Mouse (Mus musculus) liver (tissue): ENCODE measurements around the gene Lgr5.

Experiments used
- DNase-seq: peaks from one replicate; pipeline ENCODE4 v3.0.0-alpha.2; 2020; ENCODE audit warnings: mixed read lengths

Lgr5 gene

DNA sequence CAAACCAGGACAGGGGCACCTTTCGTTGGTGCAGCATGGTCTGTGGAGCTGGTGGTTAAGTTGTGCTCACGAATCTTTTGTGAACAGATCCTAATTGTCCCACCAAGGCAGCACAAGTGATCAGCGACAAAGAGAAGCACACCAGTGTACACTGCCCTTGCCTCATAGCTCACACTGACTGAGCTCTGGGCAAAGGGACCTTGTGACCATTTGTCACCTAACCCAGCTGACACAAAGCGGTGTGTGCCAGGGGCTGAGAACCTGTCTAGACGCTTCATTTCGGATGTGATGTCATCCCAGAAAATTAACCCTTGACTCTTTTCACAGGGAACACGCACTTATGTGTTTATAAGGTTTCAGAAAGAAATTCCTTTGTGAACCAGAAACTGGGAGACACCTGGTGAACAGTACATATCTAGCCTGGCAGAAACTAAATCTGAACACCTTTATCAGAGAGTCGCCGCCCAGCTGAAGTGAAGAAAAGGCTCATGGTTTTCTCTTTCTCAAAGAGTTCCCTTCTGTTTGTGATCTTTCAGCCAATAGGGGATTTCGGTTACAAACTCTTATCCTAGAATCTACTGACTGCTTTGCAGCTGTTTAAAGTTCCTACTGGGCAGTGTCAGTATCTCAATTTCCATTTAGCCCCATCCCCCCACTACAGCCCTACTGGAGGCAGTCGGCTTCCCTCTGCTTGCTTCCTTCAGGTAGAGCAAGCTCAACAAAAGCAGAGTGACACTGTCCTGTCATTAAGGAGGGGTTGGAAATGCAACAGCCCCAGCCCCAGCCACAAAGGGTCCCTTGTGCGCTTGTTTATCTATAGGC, 94.4 kb downstream of the Lgr5 start:
- DNase-seq = no peak

DNA sequence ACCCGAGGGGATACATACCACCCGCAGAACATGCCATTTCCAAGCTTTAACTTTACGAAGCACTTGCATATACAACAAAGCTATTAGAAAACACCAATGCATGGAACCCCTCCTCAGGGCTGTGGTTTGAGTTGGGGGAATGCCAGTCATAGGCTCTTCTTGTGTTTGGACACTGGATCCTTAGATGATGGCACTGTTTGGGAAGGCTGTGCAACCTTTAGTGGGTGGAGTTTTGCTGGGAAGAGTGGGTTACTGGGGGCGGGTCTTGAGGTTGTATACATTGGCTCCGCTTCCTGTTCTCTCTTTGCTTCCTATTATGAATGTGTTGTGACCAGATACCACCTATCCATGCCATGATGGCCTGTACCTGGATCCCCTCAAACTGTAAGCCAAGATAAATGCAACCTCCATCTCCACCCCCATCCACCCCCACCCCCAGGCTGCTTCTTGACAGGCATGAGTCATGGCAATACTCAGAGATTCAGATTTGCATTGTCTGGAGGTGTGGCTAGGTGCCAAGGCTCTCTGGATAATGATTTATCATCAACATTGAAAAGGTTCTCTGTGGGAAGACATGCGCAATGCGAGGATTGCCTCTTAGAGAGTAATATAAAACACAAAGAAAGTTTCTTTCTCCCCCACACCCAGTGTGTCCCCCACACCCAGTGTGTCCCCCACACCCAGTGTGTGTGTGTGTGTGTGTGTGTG, 95.6 kb downstream of the Lgr5 start:
- no peak for DNase-seq

DNA sequence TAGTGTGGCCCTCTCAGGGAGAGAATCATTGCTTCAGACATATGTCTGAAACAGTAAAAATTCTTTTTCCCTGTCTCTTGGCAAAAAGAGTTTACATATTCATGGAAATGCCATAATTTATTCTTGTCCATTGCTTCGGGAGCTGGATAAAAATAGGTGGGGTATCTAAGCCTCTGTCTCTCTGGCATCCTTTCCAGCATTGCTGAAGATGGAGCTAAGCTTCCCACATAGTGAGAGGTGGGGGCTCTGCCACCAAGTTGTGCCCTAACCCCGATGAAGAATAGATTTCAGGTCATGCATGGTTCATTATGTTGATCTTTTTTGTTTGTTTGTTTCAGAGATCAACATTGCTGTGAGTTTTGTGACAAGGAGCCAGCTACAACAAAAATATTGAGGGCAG, 102.0 kb downstream of the Lgr5 start:
- DNase-seq = no peak

DNA sequence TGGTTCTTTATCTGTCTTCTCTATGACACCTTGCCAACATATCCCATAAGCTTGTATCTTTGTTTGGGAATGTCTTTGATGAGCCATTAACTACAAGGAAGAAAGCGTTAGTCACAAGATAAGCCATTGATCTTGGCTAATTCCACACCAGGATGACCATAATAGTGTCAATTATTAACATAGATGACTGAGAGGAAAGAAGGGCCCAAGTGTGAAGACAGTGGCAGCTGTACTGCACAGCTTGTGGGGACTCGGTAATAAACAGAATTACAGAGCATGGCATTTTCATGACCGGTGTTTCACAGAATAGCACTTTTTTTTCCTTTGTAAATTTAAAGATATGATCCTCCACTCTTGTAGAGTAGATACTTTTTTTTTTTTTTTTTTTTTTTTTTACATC, 102.9 kb downstream of the Lgr5 start:
- no peak for DNase-seq

DNA sequence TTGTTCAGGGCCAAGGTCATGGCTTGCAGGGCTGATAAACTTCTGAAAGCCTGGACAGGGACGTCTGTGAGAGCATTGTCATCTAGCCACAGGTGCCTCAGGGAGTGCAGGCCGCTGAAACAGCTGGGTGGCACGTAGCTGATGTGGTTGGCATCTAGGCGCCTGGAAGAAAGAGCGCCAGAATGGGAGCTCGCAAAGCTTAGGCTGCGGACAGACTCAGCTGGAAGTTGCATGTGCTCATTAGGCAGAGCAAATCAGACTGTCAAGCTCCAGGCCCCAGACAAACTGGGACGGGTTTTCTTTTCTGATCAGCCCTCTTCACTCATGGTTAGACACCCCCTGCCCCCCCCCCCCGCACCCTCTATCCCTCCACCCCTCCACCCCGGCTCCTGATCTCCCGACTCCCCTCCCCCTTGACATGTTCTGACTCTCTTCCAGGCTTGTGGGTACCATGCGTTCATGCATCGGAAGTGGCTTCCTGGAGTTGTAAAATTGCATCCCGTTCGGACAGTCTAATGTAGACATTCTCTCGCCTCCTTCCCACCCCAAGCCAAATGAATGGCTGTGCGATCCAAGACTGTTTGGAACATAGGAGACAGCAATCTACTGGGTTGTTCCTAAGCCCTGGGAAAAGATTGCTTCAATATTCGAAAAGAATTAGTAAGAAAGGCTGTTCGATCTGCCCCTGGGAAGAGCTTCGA, 109.0 kb downstream of the Lgr5 start:
- no peak for DNase-seq

DNA sequence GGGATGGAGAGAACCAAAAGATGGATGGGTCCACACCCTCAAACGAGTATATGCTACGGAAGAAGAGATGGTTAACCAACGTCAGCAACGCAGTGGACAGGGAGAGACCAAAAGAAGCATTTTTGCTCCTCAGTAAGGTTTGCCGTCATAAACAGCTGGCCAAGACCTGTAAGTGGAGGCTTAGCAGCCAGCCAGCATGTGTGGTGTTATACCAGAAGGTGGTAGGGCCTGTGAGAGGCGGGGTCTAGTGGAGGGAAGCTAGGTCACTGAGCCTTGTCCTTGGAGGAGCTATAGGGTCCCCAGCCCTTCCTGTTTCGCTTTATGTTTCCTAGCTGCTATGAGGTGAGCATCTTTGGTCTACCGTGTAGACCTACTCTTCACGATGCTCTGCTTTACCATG, 111.1 kb downstream of the Lgr5 start:
- DNase-seq = no peak

DNA sequence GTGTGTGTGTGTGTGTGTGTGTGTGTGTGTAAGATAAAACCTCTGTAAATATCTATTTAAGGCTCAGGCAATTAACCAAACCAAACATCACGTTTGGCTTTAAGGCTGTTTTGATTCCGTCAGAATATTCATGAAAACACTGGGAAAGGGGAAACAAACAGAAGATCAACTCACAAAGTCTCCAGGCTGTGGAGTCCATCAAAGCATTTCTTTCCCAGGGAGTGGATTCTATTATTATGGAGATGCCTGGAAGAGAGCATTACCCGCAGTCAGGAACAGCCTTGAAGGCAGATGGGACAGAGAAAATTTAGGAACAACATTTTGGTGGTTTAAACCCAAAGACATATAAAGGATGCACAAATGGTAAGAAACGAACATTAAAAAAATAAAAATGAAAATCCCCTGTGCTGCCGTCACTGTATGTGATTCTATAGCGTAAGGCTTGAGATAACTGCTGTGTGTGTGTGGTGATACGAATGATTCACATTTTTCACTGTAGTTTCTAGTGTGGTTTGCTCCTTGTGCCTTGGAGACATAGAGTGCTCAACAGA, 112.5 kb downstream of the Lgr5 start:
- DNase-seq = no peak

DNA sequence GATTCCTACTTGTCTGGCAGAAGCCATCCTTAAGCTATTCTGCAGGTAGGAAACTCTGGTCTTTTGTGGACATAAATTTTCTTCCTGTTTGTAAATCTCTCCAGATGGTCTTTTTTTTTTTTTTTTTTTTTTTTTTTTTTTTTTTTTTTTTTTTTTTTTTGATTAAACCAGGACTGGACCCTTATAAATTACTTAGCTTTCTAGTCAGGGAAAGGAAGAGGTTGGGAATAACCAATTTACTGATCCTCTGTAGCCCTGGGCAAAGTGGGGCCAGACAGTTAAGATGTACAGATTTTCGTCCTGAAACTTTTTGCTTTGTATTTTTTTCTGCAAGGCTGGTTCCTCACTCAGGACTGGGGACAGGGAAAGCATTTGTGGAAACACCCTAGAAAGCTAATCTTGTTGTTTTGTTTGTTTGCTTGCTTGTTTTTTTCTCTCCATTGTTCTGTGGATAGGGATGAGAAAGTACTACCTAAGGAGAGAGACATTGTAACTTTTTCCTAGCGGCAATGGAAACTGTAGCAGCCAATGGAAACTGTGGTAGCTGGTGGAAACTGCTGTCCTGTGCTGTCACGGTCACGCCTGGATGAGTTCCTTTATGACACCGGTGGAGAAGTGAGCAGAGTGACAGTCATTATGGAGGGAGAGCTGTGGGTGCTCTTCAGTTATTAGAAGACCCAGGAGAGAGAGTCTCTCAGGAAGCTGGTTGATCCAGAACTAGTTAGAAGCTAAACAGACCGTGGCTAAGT, 114.2 kb downstream of the Lgr5 start:
- DNase-seq = no peak

DNA sequence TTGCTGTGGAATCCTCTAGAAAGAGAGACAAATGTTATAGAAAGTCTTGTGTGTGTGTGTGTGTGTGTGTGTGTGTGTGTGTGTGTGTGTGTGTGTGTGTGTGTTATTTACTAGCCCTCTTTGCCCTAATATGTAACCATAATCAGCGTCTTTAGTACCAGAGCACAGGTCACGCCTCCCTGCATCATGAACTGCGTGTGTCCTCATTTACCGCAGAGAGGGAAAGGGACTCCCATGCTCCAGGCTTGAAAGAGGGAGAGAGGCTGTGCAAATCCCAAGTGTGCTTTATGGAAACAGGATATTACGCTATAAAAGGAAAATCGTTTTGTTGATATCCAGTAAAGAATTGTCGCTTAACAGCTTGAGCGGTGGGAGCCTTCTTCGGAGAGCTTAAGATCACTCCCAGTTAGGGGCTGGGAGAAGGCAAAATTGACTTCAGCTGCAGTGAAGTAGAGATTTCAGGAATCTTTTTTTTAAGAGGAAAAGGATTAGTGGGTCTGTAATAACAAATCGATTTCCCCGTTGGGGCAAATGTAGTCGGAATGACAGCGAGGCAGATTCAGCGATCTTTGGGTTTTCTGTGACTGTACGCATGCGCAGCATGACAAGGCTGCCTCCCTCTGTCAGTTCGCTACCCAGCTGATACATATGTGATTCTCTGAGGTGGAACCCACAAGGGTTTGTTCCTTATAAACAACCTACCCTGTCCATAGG, 116.8 kb downstream of the Lgr5 start:
- no peak for DNase-seq

DNA sequence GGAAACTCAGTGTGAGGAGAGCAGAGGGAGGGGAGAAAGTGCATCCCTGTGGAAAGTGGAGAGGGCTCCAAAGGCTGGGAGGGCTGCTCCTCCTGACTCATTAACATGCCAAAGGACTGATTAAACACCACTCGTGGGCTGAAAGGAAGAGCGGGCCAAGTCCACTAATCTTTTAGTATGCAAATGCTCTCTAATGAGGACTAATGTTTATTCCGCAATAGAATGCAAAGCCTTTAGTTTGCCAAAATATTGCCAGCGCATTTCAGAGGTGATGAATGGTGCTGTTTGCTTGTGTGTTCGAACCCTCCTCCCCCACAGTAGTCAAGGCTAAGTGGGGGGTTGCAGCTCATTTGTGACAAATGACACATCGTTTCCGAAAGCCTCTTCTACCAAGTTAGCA, 118.5 kb downstream of the Lgr5 start:
- no peak for DNase-seq

DNA sequence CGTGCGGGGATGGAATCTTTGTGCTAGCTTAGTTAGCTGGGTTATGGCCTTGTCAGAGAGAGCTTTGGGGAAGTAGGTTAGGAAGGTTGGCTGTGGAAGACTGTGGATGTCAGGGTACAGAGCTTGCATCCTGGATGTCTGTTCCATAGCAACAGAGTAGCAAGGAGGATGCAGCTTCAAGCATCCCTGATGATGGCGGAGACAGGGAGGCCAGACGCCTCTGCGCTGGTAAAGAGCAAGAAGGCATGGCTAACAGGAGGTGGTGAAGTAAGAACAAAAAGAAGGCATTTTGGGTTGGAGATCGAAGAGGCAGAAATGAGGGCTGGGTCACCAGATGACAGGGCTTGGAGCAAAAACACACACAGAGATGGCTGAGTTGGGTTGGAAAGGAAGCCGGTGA, 118.9 kb downstream of the Lgr5 start:
- DNase-seq = no peak

DNA sequence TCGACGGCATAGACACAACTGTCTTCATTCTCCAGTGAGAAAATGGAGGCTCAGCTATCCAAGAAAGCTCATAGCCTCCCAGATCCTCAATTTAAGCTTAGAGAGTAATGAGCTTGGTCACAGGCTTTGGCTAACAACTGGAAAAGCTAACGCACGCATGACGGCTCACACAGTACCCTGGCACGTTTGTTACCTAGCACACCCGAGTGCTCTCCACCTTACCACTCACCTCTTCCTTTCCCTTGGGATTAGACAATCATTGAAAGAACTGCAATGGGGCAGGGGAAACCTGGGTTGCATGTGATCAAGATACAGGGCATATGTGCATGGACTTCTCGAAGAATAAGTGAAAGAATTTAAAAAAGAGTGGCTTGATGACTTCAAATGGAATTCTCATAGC, 119.6 kb downstream of the Lgr5 start:
- no peak for DNase-seq

DNA sequence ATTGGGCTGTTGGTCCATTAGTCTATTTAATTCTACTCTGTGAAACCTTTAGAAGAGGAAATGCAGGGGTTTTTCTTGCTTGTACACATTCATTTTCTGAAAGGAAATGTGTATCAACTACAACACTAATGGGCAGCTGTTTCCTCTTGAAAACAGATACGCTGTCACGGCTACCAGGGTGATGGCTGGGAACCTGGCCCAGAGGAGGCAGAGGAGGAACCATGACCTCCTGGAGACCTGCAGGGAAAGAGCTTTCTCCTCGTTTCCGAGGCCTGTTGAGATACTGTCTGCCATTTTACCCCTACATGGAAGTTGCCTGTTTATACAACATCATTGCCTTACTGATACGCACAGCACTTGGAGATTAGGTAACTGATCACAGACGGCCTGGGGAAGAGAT, 121.8 kb downstream of the Lgr5 start:
- DNase-seq = no peak

DNA sequence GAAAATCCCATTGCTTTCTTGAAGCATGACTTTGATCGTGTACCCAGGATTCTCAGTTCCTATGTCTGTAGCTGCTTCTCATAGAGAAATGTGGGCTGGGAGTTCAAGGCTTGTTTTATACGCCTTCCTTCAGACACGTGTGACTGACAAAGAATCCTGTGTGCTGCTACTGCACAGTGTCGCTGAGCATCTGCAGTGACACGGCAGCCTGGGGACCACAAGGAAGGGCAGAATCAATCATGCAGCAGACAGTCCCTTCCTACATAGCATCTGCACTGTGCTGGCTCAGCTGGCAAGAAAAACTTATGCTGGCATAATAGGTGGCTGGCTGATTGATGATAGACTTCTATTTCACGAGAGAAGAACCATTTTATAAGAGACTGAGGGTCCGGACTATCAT, 122.5 kb downstream of the Lgr5 start:
- DNase-seq = no peak

DNA sequence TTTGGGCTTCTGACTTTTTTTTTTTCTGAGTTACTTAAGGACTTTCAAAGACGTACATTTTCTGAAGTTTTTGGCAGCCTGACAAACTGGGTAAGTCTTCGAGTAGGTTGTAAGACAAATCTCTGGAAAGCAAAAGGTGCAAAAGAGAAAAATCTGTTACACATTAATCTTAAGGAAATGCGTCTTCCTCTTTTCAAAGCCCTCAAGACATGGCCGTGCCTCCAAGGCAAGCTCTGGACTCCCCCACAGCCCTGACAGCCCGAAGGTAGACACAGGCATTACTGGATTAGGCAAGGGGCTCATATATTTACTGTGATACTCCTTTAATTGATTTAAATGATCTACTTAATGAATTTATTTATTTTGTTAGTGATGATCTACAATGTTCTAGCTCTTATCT, 124.9 kb downstream of the Lgr5 start:
- DNase-seq = no peak

DNA sequence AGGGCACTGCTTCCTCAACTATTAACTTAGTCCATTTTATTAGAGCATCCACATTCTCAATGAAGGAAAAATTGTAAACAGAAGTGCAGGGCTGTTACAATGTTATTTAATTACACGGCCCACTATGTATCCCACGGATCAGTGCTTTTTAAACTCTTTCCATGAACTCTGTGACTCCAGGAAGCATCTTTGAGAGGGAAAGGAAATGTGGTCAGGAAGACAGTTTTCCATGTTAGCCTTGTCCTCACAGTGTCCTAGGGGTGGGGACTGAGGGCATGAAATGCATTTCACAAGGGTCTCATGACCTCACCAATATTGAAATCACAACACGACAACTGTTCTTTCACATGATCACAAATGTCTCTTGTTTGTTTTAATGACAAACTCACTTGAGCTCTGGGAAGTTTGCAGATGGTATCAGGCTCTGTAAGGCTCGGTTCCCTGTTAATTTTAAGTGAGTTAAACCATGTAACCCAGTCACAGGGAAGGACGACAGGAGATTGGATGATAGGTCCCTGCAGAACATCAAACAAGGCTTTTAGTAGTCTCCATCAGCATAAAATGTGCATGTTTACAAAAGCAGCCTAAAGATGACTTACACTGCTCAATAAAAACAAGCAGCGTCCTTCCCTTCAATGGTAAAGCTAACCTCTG, 130.1 kb downstream of the Lgr5 start:
- DNase-seq = no peak

DNA sequence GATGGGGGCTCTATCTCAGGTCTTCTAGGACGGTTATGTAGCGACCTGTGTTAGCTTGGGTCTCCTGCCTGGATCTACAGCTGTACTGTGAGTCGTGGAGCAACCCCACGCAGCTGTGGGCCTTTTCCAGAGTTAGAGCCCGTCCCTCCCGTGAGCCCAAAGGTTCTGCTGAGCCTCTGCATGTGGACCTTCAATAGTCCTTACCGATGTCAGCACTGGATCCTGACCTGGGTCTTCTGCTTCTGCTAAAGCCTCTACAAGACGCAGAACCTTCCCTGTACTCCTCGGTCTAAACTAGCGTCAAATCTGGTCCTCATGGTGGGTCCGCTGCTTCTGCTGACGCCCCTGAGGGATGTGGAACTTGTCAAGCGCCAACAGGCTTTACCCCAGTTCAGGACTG, 139.0 kb downstream of the Lgr5 start:
- DNase-seq = no peak

DNA sequence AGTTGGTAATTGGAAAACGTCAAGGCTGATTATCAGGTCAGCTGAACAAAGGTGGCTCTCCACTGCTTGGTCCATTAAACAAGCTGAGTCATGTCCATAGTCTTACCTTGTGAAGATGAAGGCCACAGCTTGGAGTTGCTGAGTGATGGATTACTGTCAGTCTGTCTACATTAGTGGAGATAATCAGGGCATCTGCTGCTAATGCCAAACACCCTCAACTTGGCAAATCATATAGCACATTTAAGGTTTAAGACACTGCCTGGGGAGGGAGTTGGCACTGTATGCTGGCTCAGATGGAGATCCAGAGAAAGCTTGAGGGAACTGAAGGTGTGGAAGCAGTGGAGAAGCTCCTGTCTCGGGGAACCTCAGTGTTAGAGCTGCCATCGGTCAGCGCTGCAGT, 150.3 kb downstream of the Lgr5 start:
- DNase-seq = no peak

DNA sequence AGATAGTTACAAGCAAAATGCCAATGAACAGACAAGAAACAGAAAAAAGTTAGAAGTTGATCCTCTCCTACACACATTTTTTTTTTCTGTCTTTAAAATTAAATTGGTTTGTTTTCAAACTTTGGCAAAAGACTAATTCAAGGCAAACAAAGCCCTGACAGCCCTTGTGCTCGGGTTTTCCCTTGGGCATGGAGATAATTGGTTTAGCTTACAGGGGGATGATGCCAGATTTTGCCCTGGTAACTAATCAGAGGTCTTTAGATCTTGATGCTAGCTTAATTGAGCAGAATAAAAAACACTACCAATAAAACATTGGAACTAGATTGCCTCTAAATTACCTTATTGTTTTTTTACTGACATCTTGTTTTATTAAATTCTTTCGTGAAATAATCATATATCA, 162.2 kb downstream of the Lgr5 start:
- no peak for DNase-seq

DNA sequence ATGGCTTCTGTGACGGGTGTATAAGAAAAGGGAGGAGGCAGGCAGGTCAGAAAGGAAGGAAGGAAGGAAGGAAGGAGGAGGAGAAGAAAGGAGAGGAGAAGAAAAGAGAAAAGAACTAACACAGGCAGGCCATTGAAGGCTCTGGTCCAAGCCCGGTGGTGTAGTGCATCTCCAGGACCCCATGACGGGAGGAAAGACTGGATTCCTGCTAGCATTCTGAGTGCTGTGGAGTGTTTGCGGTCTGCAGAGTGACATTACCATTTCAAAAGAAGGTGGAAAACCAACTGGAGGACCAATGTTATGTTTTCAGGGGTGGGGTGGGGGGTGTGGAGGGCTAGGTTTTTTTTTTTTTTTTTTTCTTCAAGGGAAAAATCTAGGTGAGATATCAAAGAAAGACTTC, 165.6 kb downstream of the Lgr5 start:
- DNase-seq = no peak

DNA sequence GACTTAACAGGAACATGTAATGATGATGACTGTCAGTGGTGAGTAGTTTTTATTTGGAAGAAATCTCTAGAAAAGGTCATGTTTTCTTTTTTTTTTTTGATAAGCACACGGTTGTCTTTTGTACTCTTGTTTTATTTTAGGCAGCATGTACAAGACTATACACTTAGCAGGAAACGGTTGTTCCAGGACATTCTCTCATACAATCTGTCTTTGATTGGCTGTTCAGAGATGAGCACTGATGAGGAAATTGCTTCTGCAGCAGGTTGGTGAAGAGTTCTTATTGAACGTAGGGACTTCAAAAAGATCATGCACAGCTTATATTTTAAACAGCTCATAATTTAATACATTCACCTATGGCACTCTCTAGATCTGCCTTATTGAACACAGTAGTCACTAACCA, 173.5 kb downstream of the Lgr5 start:
- no peak for DNase-seq

DNA sequence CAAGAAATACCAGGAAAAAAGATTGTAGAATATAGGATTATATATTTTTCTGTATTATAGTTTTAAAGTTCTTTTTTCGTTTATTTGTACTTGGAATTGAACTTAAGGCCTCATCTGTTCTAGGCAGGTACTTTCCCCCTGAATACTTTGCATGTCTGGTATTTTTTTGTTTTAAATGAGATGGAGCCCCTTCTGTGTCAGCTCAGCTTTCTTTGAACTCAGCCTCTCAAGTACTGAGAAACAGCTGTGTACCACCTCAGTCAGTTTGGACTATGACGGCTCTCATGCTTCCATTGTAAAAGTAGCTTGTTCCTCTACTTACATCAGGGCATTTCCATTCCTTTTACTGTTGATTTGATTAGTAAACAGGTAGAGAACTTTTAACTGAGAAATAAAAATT, 174.1 kb downstream of the Lgr5 start:
- no peak for DNase-seq
